ENCODE assay signal across 21 mouse cellular contexts in genomic region chrX:104408137-104408536, GRCm38 (mm10). TPM values are rescaled to one million over a fixed set of nuclear protein-coding genes. Genes with fewer than 3 reads are reported as not detected.
A peak's percentile ranks its signal among the peaks of the same experiment; 100 is the strongest.
DNase-seq lines count a peak whose midpoint lies in the region; ATAC-seq and TF ChIP-seq lines count a peak whose summit lies in the region.
"Had no signal": no experiment of that assay in that cellular context is flagged by ENCODE, and none has a peak within 500 bp of the region (broad histone marks: within the 10 kb centered on the region; RNA-seq: fewer than 3 reads in every experiment).

No protein-coding gene starts in this region.

- no peaks in the 10 kb centered on the region for H3K36me3 ChIP-seq in kidney, adult 2 months (ENCODE audit: control insufficient read depth, insufficient read depth, low read length)
- no peaks in the 10 kb centered on the region for H3K36me3 ChIP-seq in liver, postnatal 0 days (replicated peaks; ENCODE audit: insufficient read depth, low read length)
- no peaks in the 10 kb centered on the region for H3K36me3 ChIP-seq in small intestine, adult 2 months (ENCODE audit: control insufficient read depth, insufficient read depth, low read length)
- H3K36me3 ChIP-seq in heart, adult 2 months (ENCODE audit: control insufficient read depth, insufficient read depth, low read length): no peaks in the 10 kb centered on the region
- H3K36me3 ChIP-seq: embryonic facial prominence, embryonic 10.5 days; heart, embryonic 10.5 days; hindbrain, embryonic 13.5 days had no signal

- H3K9ac ChIP-seq in liver, postnatal 0 days (replicated peaks): no peak overlapping the region
- H3K9ac ChIP-seq in heart, adult 2 months (ENCODE audit: low read depth, low read length): no peak overlapping the region
- H3K9ac ChIP-seq: hindbrain, embryonic 13.5 days had no signal

- peak overlapping the region; percentile 16; the same call in 1 of the 2 replicates for H3K4me2 ChIP-seq in liver, postnatal 0 days (ENCODE audit: low read depth, low read length)
- H3K4me2 ChIP-seq: hindbrain, embryonic 13.5 days had no signal

- H3K4me3 ChIP-seq in kidney, adult 2 months (ENCODE audit: insufficient read depth, low read depth, low read length): no peak overlapping the region
- H3K4me3 ChIP-seq in liver, postnatal 0 days (ENCODE audit: low read depth, low read length): no peak overlapping the region
- H3K4me3 ChIP-seq in bone marrow macrophage, adult 2 months (ENCODE audit: insufficient read depth, low read length): no peak overlapping the region
- H3K4me3 ChIP-seq in small intestine, adult 2 months (ENCODE audit: low read depth, low read length): no peak overlapping the region
- H3K4me3 ChIP-seq in heart, adult 2 months: no peak overlapping the region
- H3K4me3 ChIP-seq: embryonic facial prominence, embryonic 10.5 days; gastrocnemius, adult 2 months; heart, embryonic 10.5 days; hindbrain, embryonic 13.5 days had no signal

- no peak for TF ChIP-seq POLR2A in kidney, adult 2 months (IDR thresholded peaks at IDR 0.05; ENCODE audit: low read depth, low read length)
- no peak for TF ChIP-seq POLR2A in bone marrow macrophage, adult 2 months (IDR thresholded peaks at IDR 0.05; ENCODE audit: borderline replicate concordance, low read depth, low read length)
- no peak for TF ChIP-seq POLR2A in small intestine, adult 2 months (IDR thresholded peaks at IDR 0.05; ENCODE audit: low read depth, low read length)
- TF ChIP-seq POLR2A in heart, adult 2 months (IDR thresholded peaks at IDR 0.05; ENCODE audit: insufficient read depth, low read depth, low read length): no peak

- intact Hi-C loops in heart, adult 2 months (cut with DNase I): no loop called here

- H3K9me3 ChIP-seq in liver, postnatal 0 days (ENCODE audit: low read length): no peaks in the 10 kb centered on the region
- H3K9me3 ChIP-seq: embryonic facial prominence, embryonic 10.5 days; heart, embryonic 10.5 days; hindbrain, embryonic 13.5 days had no signal

- TF ChIP-seq EP300 in liver, postnatal 0 days (IDR thresholded peaks at IDR 0.05; ENCODE audit: low read depth): no peak
- TF ChIP-seq EP300 in heart, adult 2 months (IDR thresholded peaks at IDR 0.05; ENCODE audit: insufficient read depth, low read depth, low read length): no peak

- no peaks in the 10 kb centered on the region for H3K27me3 ChIP-seq in kidney, adult 2 months (replicated peaks; ENCODE audit: control insufficient read depth, insufficient read depth, low read length)
- H3K27me3 ChIP-seq in liver, postnatal 0 days (ENCODE audit: insufficient read depth, low read length): no peaks in the 10 kb centered on the region
- no peaks in the 10 kb centered on the region for H3K27me3 ChIP-seq in small intestine, adult 2 months (ENCODE audit: control insufficient read depth, insufficient read depth, low read length)
- H3K27me3 ChIP-seq in heart, adult 2 months (ENCODE audit: control insufficient read depth, insufficient read depth, low read length): no peaks in the 10 kb centered on the region

- H3K79me2 ChIP-seq in heart, adult 2 months (replicated peaks; ENCODE audit: control insufficient read depth, insufficient read depth, low read length): no peaks in the 10 kb centered on the region; the same call in 1 of the 2 replicates

- no peak for TF ChIP-seq CTCF in kidney, adult 2 months (conservative IDR thresholded peaks at IDR 0.05; ENCODE audit: insufficient read depth, insufficient read length, low read depth, low read length)
- TF ChIP-seq CTCF in liver, postnatal 0 days (IDR thresholded peaks at IDR 0.05; ENCODE audit: low read depth): no peak
- no peak for TF ChIP-seq CTCF in bone marrow macrophage, adult 2 months (IDR thresholded peaks at IDR 0.05; ENCODE audit: low read depth, low read length)
- TF ChIP-seq CTCF in small intestine, adult 2 months (IDR thresholded peaks at IDR 0.05; ENCODE audit: extremely low read depth, insufficient read length, insufficient replicate concordance, low read depth, low read length): no peak
- no peak for TF ChIP-seq CTCF in heart, adult 2 months (IDR thresholded peaks at IDR 0.05)

- H3K27ac ChIP-seq in kidney, adult 2 months (ENCODE audit: insufficient read depth, low read depth, low read length): peak overlapping the region; percentile 50
- H3K27ac ChIP-seq in liver, postnatal 0 days (ENCODE audit: low read depth): no peak overlapping the region
- peak overlapping the region; percentile 23; the same call in 1 of the 2 replicates for H3K27ac ChIP-seq in bone marrow macrophage, adult 2 months (ENCODE audit: insufficient read depth, low read depth, low read length)
- peak overlapping the region; percentile 68 for H3K27ac ChIP-seq in small intestine, adult 2 months (ENCODE audit: insufficient read depth, low read depth, low read length)
- H3K27ac ChIP-seq in heart, adult 2 months: no peak overlapping the region
- H3K27ac ChIP-seq: embryonic facial prominence, embryonic 10.5 days; gastrocnemius, adult 2 months; heart, embryonic 10.5 days; hindbrain, embryonic 13.5 days; hindbrain, postnatal 0 days had no signal

- ATAC-seq in liver, postnatal 0 days: peak; percentile 36
- ATAC-seq: activated CD4-positive, CD25-positive, alpha-beta regulatory T cell, adult 4 months; forebrain, embryonic 14.5 days; hindbrain, postnatal 0 days had no signal

- peak; percentile 59 for DNase-seq in kidney, adult 2 months
- no peak for DNase-seq in kidney, postnatal 10 days
- DNase-seq in liver, postnatal 0 days: no peak
- DNase-seq in liver: no peak
- DNase-seq in lung, postnatal 10 days: no peak
- DNase-seq in heart, adult 2 months: no peak
- DNase-seq: adrenal gland, postnatal 14 days; cerebellum, adult 18-20 months; cerebellum, adult 9-11 months; gastrocnemius, adult 2 months; gastrocnemius, postnatal 36 days; heart, adult 11 months; heart, postnatal 10 days had no signal

- H3K4me1 ChIP-seq in kidney, adult 2 months (ENCODE audit: control insufficient read depth, insufficient read depth, low read length): peaks cover 4% of the 10 kb centered on the region; the same call in 1 of the 2 replicates
- H3K4me1 ChIP-seq in liver, postnatal 0 days (ENCODE audit: insufficient read depth): no peaks in the 10 kb centered on the region
- peaks cover 15% of the 10 kb centered on the region for H3K4me1 ChIP-seq in bone marrow macrophage, adult 2 months (ENCODE audit: control insufficient read depth, insufficient read depth, low read length)
- peaks cover 6% of the 10 kb centered on the region; the same call in 1 of the 2 replicates for H3K4me1 ChIP-seq in small intestine, adult 2 months (ENCODE audit: control insufficient read depth, insufficient read depth, insufficient read length, low read length)
- no peaks in the 10 kb centered on the region; the same call in 1 of the 2 replicates for H3K4me1 ChIP-seq in heart, adult 2 months (ENCODE audit: control insufficient read depth, insufficient read depth, low read length)
- H3K4me1 ChIP-seq: heart, embryonic 10.5 days; hindbrain, embryonic 13.5 days had no signal

RNA-seq across cellular contexts. Expression of gene Abcb7, which starts 5.5 kb away (rescaled TPM):
- 3.9 and 5.0 TPM in 2 replicates for polyA plus RNA-seq in kidney, adult 2 months (2012; rRNA removed)
- 4.6 and 5.5 TPM in 2 replicates for polyA plus RNA-seq in liver, postnatal 0 days (2015; fragmentation: Nextera tagmentation; extraction: Ambion mirVana)
- 27.5 and 29.9 TPM in 2 replicates for polyA plus RNA-seq in bone marrow macrophage, adult 2 months (2012; ENCODE audit: insufficient read depth, insufficient read length, missing spikeins)
- 2.4 and 3.1 TPM in 2 replicates for polyA plus RNA-seq in small intestine, adult 2 months (2012; rRNA removed)
- 10 to 100 TPM; 30.2 to 38.5 TPM for total RNA-seq in heart, adult 2 months (2021)
- polyA plus RNA-seq in heart, adult 2 months (2012; rRNA removed): 3.7 and 9.3 TPM in 2 replicates

Comparison
In these comparisons a context has a peak if more than half of its experiments do, and no peak if none do; other contexts are left out.
1. H3K27ac ChIP-seq: peak in kidney, adult 2 months (single experiment), bone marrow macrophage, adult 2 months (single experiment) and small intestine, adult 2 months (single experiment); none in liver, postnatal 0 days (single experiment) and heart, adult 2 months (single experiment).